Mouse (Mus musculus): ENCODE data around the gene Cherp. TPM values are rescaled to one million over a fixed set of nuclear protein-coding genes. Genes with fewer than 3 reads are reported as not detected.

The Cherp gene
- polyA plus RNA-seq, 1 experiment = 57.2 TPM

DNA sequence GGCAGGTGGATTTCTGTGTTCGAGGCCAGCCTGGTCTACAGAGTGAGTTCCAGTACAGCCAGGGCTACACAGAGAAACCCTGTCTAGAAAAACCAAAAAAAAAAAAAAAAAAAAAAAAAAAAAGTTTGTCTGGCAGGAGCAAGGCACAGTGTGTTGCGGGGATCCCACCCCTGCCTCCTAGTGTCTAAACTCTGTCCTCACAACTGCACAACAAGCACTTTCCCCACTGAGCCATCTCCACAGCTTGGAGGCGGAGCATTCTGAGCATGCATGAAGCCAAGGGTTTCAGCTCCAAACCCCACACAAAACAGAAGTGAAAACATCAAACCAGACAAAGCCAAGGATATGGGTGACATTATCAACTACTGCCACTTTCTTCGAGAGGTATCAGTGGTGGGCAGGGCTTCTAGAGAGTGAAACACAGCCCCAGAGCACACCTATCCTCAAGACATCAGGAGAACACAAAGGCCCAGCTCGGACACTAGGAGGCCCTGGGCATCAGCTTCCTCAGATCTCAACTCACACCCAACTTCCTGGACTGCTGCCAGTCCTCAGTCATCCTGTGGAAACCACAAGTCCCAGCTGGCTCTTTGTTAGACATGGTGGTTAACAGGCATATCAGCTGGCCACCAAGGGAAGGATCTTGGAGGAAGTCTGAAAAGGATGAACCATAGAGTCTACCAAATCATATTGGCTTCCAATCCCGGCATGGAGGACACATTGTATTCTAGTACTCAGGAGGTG lies 10.6 kb upstream of the Cherp start:
- DNase-seq (ENCODE audit: extremely low spot score in 1 of 2, low spot score in 1 of 2) = peak in 1 of 2 experiments; percentile 31

DNA sequence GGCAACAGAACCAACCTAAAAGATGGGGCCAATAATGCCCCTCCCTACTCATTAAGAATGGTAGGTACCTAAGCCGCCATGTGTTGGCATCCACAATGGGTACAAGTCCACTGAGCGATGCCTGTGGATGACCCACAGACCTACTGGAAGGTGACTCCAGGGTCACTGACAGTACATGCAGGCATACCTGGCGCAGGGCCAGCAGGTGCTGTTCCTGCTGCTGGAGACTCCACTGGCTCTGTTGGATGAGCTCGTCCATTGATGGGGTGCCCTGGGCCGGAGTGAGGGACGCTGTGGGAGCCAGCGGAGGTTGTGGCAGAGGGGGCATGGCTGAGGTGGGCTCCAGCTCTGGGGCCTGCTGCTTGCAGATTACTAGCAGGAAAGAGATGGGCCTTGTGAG lies 4.3 kb downstream of the Cherp start:
- no peak for DNase-seq (ENCODE audit: extremely low spot score in 1 of 2, low spot score in 1 of 2)

GRCm38 (mm10) chr8:72469984-72470383 lies 5.0 kb downstream of the Cherp start:
- no peak for DNase-seq (ENCODE audit: extremely low spot score in 1 of 2, low spot score in 1 of 2)

DNA sequence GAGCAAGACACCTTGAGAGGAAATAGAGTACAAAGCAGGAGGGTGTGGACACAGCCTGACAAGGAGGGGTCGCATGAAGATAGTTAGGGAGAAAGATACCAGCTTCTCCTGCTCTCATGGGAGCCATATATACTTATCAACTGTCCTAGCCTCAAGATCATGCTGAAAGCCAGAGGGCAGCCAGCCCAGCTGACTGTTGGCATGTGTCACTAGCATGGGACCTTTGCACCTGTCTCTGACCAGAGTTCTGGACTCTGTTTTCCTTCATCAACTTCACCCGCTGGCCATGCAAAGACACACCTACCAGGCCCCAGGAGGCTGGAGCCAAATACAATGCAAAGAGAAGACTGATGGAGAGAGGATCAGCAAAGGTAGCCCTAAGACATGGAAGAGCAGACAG lies 5.8 kb downstream of the Cherp start:
- DNase-seq (ENCODE audit: extremely low spot score in 1 of 2, low spot score in 1 of 2) = no peak

DNA sequence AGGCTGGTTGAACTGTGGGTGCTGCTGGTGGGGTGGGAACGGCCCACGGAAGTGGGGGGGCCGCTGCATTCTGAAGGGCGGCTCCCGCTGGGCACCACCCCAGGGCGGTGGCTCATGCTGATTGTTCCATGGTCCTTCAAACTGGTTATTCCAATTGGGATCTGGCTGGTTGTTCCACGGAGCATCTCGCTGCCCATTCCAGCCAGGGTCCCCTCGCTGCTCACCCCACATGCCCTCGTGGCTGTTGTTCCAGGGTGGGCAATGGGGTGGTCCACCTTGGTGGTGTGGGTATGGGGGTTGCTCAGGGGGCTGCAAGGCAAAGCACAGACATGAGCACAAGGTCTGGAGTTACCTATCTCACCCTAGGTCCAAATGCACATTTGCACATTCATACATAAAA lies 10.8 kb downstream of the Cherp start:
- no peak for DNase-seq (ENCODE audit: extremely low spot score in 1 of 2, low spot score in 1 of 2)

GRCm38 (mm10) chr8:72459881-72460533 lies 15.0 kb downstream of the Cherp start:
- no peak for DNase-seq (ENCODE audit: extremely low spot score in 1 of 2, low spot score in 1 of 2)

DNA sequence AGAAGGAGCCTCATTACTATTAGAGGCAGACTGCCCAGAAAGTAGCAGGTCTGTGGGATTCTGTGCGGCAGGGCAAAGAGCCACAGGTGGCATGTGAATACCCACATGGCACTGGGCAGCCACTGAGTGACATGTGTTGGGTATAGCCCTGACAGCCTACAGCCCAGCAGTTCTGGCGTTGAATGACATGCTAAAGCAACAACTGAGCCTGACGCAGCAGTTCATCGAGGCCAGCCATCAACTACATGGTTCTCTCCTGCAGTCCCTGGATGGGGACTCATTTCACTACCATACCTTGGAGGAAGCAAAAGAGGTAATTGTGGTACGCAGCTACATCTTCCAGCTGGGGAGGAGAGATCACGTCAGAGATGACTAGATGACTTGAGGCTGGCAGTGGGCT lies 16.6 kb downstream of the Cherp start:
- DNase-seq (ENCODE audit: extremely low spot score in 1 of 2, low spot score in 1 of 2) = no peak

DNA sequence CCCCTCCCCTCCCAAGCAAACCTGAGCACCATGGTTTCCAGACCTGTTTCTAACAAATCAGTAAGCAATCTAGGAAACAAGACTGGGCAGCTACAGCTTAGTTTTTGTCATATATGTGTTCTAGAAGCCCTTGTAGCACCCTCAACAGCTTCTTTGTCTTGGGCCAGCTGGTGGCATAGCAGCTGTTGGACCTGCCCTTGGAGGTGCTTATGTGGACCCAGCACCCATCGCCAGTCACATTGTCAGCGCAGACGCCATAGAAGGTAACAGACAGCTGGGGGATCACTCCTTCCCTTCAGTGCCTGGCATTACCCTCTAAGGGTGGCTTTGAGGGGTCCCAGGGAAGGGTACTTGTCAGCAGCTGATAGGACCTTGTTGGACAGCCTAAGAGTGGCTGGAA lies 17.2 kb downstream of the Cherp start:
- DNase-seq (ENCODE audit: extremely low spot score in 1 of 2, low spot score in 1 of 2) = no peak

- DNase-seq (ENCODE audit: extremely low spot score in 1 of 2, low spot score in 1 of 2) = no peak
Observed at GRCm38 (mm10) chr8:72455317-72455716, 19.7 kb downstream of the Cherp start.

- DNase-seq (ENCODE audit: extremely low spot score in 1 of 2, low spot score in 1 of 2) = no peak
Observed at GRCm38 (mm10) chr8:72453904-72454303, 21.1 kb downstream of the Cherp start.

GRCm38 (mm10) chr8:72451516-72451915 lies 23.5 kb downstream of the Cherp start:
- DNase-seq (ENCODE audit: extremely low spot score in 1 of 2, low spot score in 1 of 2) = no peak

- DNase-seq (ENCODE audit: extremely low spot score in 1 of 2, low spot score in 1 of 2) = no peak
Observed at GRCm38 (mm10) chr8:72445071-72445470, 30.0 kb downstream of the Cherp start.

DNA sequence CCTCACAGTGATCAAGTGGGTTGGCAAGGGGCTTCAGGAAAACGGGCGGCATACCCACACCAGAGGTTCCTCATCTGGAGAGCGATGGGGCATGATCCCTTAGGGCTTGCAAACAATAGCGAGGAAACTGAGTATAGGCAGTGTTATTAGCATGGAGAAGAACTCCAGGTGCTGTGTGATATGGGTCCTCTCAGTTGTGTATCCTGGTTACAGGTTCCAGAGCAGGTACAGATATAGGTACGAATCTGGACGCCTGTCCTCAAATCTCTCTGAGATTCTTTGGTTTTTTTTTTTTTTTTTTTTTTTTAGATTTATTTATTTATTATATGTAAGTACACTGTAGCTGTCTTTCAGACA lies 31.1 kb downstream of the Cherp start:
- DNase-seq (ENCODE audit: extremely low spot score in 1 of 2, low spot score in 1 of 2) = no peak

DNA sequence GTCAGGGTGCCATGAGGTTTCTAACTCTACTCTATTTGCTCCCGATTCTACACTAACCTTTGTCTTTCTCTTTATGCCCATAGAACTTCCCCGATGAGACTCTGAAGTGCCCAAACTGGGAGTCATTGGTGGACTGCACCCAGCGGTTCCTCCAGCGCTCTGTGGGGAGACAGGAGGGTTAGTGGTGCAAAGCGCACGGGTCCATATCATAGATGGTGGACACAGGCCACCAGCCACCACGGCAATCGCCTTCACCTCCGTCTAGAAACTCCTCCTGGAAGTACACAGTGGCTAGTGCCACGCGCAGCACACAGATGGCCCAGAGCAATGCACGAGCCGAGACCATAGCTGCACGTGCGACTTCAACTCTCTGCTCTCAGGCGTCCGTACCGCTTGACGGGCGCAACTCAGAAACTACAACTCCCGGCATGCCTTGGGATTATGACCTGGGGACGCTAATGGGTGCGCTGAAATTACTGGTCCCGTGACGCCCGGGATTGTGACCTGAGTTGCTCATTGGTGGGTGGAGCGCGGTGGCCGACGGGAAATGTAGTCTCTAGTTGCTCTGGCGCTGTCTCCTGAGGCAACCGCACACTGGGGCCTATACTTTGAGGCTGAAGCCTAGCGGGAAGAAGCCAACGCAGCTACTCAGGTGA lies 31.6 kb downstream of the Cherp start, which contains the start of the genes Calr3 and 1700030K09Rik:
Gene Calr3, minus strand, starts transcription at position 533 of the 656 bp plus-strand sequence.
Gene 1700030K09Rik, plus strand, starts transcription at position 543 of the 656 bp plus-strand sequence.
- DNase-seq (ENCODE audit: extremely low spot score in 1 of 2, low spot score in 1 of 2) = peak; percentile 98 to 99

GRCm38 (mm10) chr8:72438248-72439015 lies 36.6 kb downstream of the Cherp start:
- DNase-seq (ENCODE audit: extremely low spot score in 1 of 2, low spot score in 1 of 2) = no peak

GRCm38 (mm10) chr8:72434952-72435351 lies 40.1 kb downstream of the Cherp start:
- DNase-seq (ENCODE audit: extremely low spot score in 1 of 2, low spot score in 1 of 2) = no peak

GRCm38 (mm10) chr8:72429676-72430075 lies 45.4 kb downstream of the Cherp start:
- DNase-seq (ENCODE audit: extremely low spot score in 1 of 2, low spot score in 1 of 2) = no peak

DNA sequence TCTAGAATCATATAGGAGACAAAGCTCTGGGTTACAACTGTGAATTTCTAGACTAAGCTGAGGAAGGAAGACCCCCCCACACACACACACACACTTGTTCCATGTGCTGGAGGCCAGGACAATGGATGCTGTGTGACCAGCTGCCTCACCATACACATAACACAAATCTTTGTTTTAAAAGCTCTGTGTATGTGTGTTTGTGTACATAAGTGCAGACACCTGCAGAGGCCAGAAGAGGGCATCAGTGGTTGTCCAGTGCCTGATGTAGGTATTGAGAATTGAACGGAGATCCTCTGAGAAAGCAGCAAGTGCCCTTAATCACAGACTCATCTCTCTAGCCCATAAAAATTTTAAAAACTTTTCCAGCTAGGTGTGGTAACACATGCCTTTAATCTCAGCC lies 52.1 kb downstream of the Cherp start:
- DNase-seq (ENCODE audit: extremely low spot score in 1 of 2, low spot score in 1 of 2) = no peak

GRCm38 (mm10) chr8:72421362-72422335 lies 53.4 kb downstream of the Cherp start, which contains the start of gene Eps15l1:
TSS of gene Eps15l1 (minus strand) at chr8:72421460.
- peak; percentile 98 to 99 for DNase-seq (ENCODE audit: extremely low spot score in 1 of 2, low spot score in 1 of 2)

All from frontal cortex, adult 2 months (tissue).